Mouse (Mus musculus) forebrain, embryonic 15.5 days (tissue): ENCODE data around the gene Tfap2b. TPM values are rescaled to one million over a fixed set of nuclear protein-coding genes. Genes with fewer than 3 reads are reported as not detected.
A peak's percentile ranks its signal among the peaks of the same experiment; 100 is the strongest.

Experiments used
- ATAC-seq: fragments of 200-750 bp; cut with Nextera tagmentation; replicated peaks from 2 replicates; pipeline ENCODE4 v1.8.0; 2017; ENCODE audit warnings: mild to moderate bottlenecking, moderate TSS enrichment, moderate library complexity
- H3K27ac ChIP-seq: fragments of 300-500 bp; sonication (generic); replicated peaks from 2 replicates; pipeline ENCODE4 v1.5.1; 2015; ENCODE audit warnings: mild to moderate bottlenecking, inconsistent platforms
- H3K27me3 ChIP-seq: fragments of 300-500 bp; sonication (generic); 2 replicates; pipeline ENCODE4 v1.6.1; 2015; ENCODE audit warnings: inconsistent platforms
- H3K36me3 ChIP-seq: fragments of 300-500 bp; sonication (generic); 2 replicates; pipeline ENCODE4 v1.6.1; 2015; ENCODE audit warnings: mild to moderate bottlenecking, inconsistent platforms
- H3K4me1 ChIP-seq: fragments of 300-500 bp; sonication (generic); 2 replicates; pipeline ENCODE4 v1.6.1; 2015; ENCODE audit warnings: inconsistent platforms
- H3K4me2 ChIP-seq: fragments of 300-500 bp; sonication (generic); replicated peaks from 2 replicates; pipeline ENCODE4 v1.6.1; 2015; ENCODE audit warnings: mild to moderate bottlenecking, inconsistent platforms
- H3K4me3 ChIP-seq: fragments of 300-500 bp; sonication (generic); 2 replicates; pipeline ENCODE4 v1.5.1; 2015; ENCODE audit warnings: mild to moderate bottlenecking, inconsistent platforms
- H3K9ac ChIP-seq: fragments of 300-500 bp; sonication (generic); replicated peaks from 2 replicates; pipeline ENCODE4 v1.6.1; 2015; ENCODE audit warnings: mild to moderate bottlenecking, inconsistent platforms
- H3K9me3 ChIP-seq: fragments of 300-500 bp; sonication (generic); 2 replicates; pipeline ENCODE4 v1.6.1; 2016; ENCODE audit warnings: inconsistent platforms
- WGBS: fragments of 180-500 bp; shearing (Covaris S2); methylation state at CpG from one replicate; pipeline ENCODE4 v1.1.7; 2015; ENCODE audit warnings: mixed read lengths; 5-methylcytosine and 5-hydroxymethylcytosine counted together
- polyA plus RNA-seq: library from polyadenylated mRNA; unstranded; fragments of >200 nt; fragmentation: Nextera tagmentation; extraction: Ambion mirVana; gene quantifications from 2 replicates; pipeline ENCODE4 v1.2.1, GENCODE M21; 2015

The Tfap2b gene
- polyA plus RNA-seq, 1 experiment from 2014 or later: 3.8 TPM

GRCm38 (mm10) chr1:19234432-19235205, 25.9 kb downstream of the Tfap2b start:
- Histone ChIP-seq H3K36me3 (no peaks in the 10 kb centered on the region), H3K9me3 (peaks cover 3% of the 10 kb centered on the region; the same call in 1 of the 2 replicates), H3K27me3 (peaks cover 85% of the 10 kb centered on the region), H3K4me1 (no peaks in the 10 kb centered on the region), H3K4me3 (no peak overlapping the region), H3K27ac (no peak overlapping the region), H3K9ac (no peak overlapping the region), H3K4me2 (no peak overlapping the region)
- 1% methylated on average over 31 of the region's 31 CpGs for whole genome bisulfite sequencing
- ATAC-seq: no peak

GRCm38 (mm10) chr1:19236051-19236450, 27.3 kb downstream of the Tfap2b start:
- H3K27me3 ChIP-seq: peaks cover 88% of the 10 kb centered on the region
- no peak for ATAC-seq
- WGBS: 3% methylated on average over 5 of the region's 5 CpGs
- H3K4me2 ChIP-seq: no peak overlapping the region
- H3K9ac ChIP-seq: no peak overlapping the region
- peaks cover 2% of the 10 kb centered on the region; the same call in 1 of the 2 replicates for H3K4me1 ChIP-seq
- no peak overlapping the region for H3K4me3 ChIP-seq
- H3K36me3 ChIP-seq: no peaks in the 10 kb centered on the region
- H3K9me3 ChIP-seq: peaks cover 3% of the 10 kb centered on the region; the same call in 1 of the 2 replicates
- H3K27ac ChIP-seq: no peak overlapping the region

GRCm38 (mm10) chr1:19236591-19236990, 27.9 kb downstream of the Tfap2b start:
- no peak overlapping the region for H3K9ac ChIP-seq
- H3K27me3 ChIP-seq: peaks cover 88% of the 10 kb centered on the region
- 0 out of 2 replicates have a peak, but pooled peaks have one; percentile 17 for ATAC-seq
- H3K4me1 ChIP-seq: peaks cover 7% of the 10 kb centered on the region; the same call in 1 of the 2 replicates
- H3K36me3 ChIP-seq: no peaks in the 10 kb centered on the region
- under 1% methylated on average over 21 of the region's 21 CpGs for WGBS
- peaks cover 3% of the 10 kb centered on the region; the same call in 1 of the 2 replicates for H3K9me3 ChIP-seq
- no peak overlapping the region for H3K27ac ChIP-seq
- H3K4me2 ChIP-seq: no peak overlapping the region
- no peak overlapping the region for H3K4me3 ChIP-seq

- Histone ChIP-seq H3K4me3 (no peak overlapping the region), H3K4me2 (no peak overlapping the region), H3K9me3 (peaks cover 3% of the 10 kb centered on the region; the same call in 1 of the 2 replicates), H3K27me3 (peaks cover 88% of the 10 kb centered on the region), H3K27ac (no peak overlapping the region), H3K4me1 (peaks cover 7% of the 10 kb centered on the region; the same call in 1 of the 2 replicates), H3K9ac (no peak overlapping the region), H3K36me3 (no peaks in the 10 kb centered on the region)
- 2% methylated on average over 9 of the region's 9 CpGs for WGBS
- ATAC-seq: no peak
Measured at GRCm38 (mm10) chr1:19237061-19237460, 28.3 kb downstream of the Tfap2b start.

GRCm38 (mm10) chr1:19237721-19238410, 29.2 kb downstream of the Tfap2b start:
- Histone ChIP-seq H3K4me1 (peaks cover 7% of the 10 kb centered on the region; the same call in 1 of the 2 replicates), H3K27me3 (peaks cover 88% of the 10 kb centered on the region), H3K27ac (no peak overlapping the region), H3K36me3 (no peaks in the 10 kb centered on the region), H3K9me3 (peaks cover 3% of the 10 kb centered on the region; the same call in 1 of the 2 replicates), H3K4me3 (no peak overlapping the region), H3K9ac (no peak overlapping the region), H3K4me2 (no peak overlapping the region)
- no peak for ATAC-seq
- WGBS: 5% methylated on average over 8 of the region's 8 CpGs

- Histone ChIP-seq H3K27me3 (peaks cover 89% of the 10 kb centered on the region), H3K4me2 (no peak overlapping the region), H3K9me3 (peaks cover 3% of the 10 kb centered on the region; the same call in 1 of the 2 replicates), H3K36me3 (no peaks in the 10 kb centered on the region), H3K9ac (no peak overlapping the region), H3K4me3 (no peak overlapping the region), H3K4me1 (peaks cover 13% of the 10 kb centered on the region; the same call in 1 of the 2 replicates), H3K27ac (no peak overlapping the region)
- no peak for ATAC-seq
Measured at GRCm38 (mm10) chr1:19240054-19240453, 31.3 kb downstream of the Tfap2b start.

GRCm38 (mm10) chr1:19241316-19241715, 32.6 kb downstream of the Tfap2b start:
- Histone ChIP-seq H3K9me3 (peaks cover 3% of the 10 kb centered on the region; the same call in 1 of the 2 replicates), H3K4me1 (peaks cover 14% of the 10 kb centered on the region; the same call in 1 of the 2 replicates), H3K27me3 (peaks cover 77% of the 10 kb centered on the region), H3K9ac (no peak overlapping the region), H3K4me3 (no peak overlapping the region; the same call in 1 of the 2 replicates), H3K27ac (no peak overlapping the region), H3K4me2 (peak overlapping the region; percentile 20; the same call in 1 of the 2 replicates), H3K36me3 (no peaks in the 10 kb centered on the region)
- 1% methylated on average over 19 of the region's 20 CpGs for WGBS
- no peak for ATAC-seq

- no peak for ATAC-seq
- peaks cover 3% of the 10 kb centered on the region; the same call in 1 of the 2 replicates for H3K9me3 ChIP-seq
- H3K4me3 ChIP-seq: no peak overlapping the region
- H3K9ac ChIP-seq: no peak overlapping the region
- H3K4me2 ChIP-seq: no peak overlapping the region
- peaks cover 14% of the 10 kb centered on the region; the same call in 1 of the 2 replicates for H3K4me1 ChIP-seq
- H3K27ac ChIP-seq: no peak overlapping the region
- peaks cover 75% of the 10 kb centered on the region for H3K27me3 ChIP-seq
- H3K36me3 ChIP-seq: no peaks in the 10 kb centered on the region
- WGBS: 3% methylated on average over 8 of the region's 8 CpGs
Measured at GRCm38 (mm10) chr1:19242021-19242420, 33.3 kb downstream of the Tfap2b start.

GRCm38 (mm10) chr1:19245032-19245431, 36.3 kb downstream of the Tfap2b start:
- ATAC-seq: peak; percentile 90
- H3K27ac ChIP-seq: no peak overlapping the region
- H3K36me3 ChIP-seq: no peaks in the 10 kb centered on the region
- no peak overlapping the region for H3K4me3 ChIP-seq
- no peak overlapping the region for H3K9ac ChIP-seq
- peaks cover 61% of the 10 kb centered on the region for H3K27me3 ChIP-seq
- no peak overlapping the region for H3K4me2 ChIP-seq
- no peaks in the 10 kb centered on the region for H3K9me3 ChIP-seq
- 8% methylated on average over 4 of the region's 4 CpGs for WGBS
- peaks cover 14% of the 10 kb centered on the region; the same call in 1 of the 2 replicates for H3K4me1 ChIP-seq

GRCm38 (mm10) chr1:19251286-19251685, 42.6 kb downstream of the Tfap2b start:
- Histone ChIP-seq H3K27me3 (peaks cover 17% of the 10 kb centered on the region; the same call in 1 of the 2 replicates), H3K36me3 (no peaks in the 10 kb centered on the region), H3K4me2 (no peak overlapping the region), H3K4me3 (no peak overlapping the region), H3K9ac (no peak overlapping the region), H3K9me3 (no peaks in the 10 kb centered on the region), H3K27ac (no peak overlapping the region), H3K4me1 (no peaks in the 10 kb centered on the region)
- WGBS: 31% methylated on average over 6 of the region's 6 CpGs
- ATAC-seq: no peak

GRCm38 (mm10) chr1:19269596-19269995, 60.9 kb downstream of the Tfap2b start:
- Histone ChIP-seq H3K36me3 (no peaks in the 10 kb centered on the region), H3K9me3 (no peaks in the 10 kb centered on the region), H3K4me3 (no peak overlapping the region), H3K27me3 (no peaks in the 10 kb centered on the region), H3K27ac (no peak overlapping the region), H3K9ac (no peak overlapping the region), H3K4me1 (no peaks in the 10 kb centered on the region), H3K4me2 (no peak overlapping the region)
- WGBS: 72% methylated on average over 1 of the region's 1 CpGs
- no peak for ATAC-seq
